In genomic region chr1:89538163-89538946, GRCm38 (mm10) we compare ENCODE assay signal across 13 mouse cellular contexts.
DNase-seq lines count a peak whose midpoint lies in the region.
"Had no signal": no experiment of that assay in that cellular context is flagged by ENCODE, and none has a peak within 500 bp of the region (broad histone marks: within the 10 kb centered on the region; RNA-seq: fewer than 3 reads in every experiment).

No protein-coding gene starts in this region.

- intact Hi-C loops in left cerebral cortex, postnatal 4 days (cut with DNase I): no loop called here

- DNase-seq in embryo, embryonic 10 days (ENCODE audit: low spot score): peak; percentile 31
- DNase-seq in embryo, embryonic 10.5 days (ENCODE audit: low spot score): no peak
- DNase-seq in left cerebral cortex, postnatal 4 days: peak; percentile 69
- no peak for DNase-seq in left cerebral cortex, adult 18-20 months (ENCODE audit: low spot score in 2 of 2)
- DNase-seq in MN1 (ENCODE audit: low spot score): peak; percentile 62
- DNase-seq in gastrocnemius, postnatal 10 days: peak; percentile 65
- DNase-seq in thymus, postnatal 0 days (ENCODE audit: low spot score): no peak
- DNase-seq in thymus, postnatal 4 days: no peak
- DNase-seq: cerebellum, postnatal 25 days; kidney, adult 9 months; layer of hippocampus, postnatal 36 days; lung, postnatal 36 days; right cerebral cortex, postnatal 14 days had no signal

Comparison
In these comparisons a context has a peak if more than half of its experiments do, and no peak if none do; other contexts are left out.
1. DNase-seq: peak in embryo, embryonic 10 days (single experiment), left cerebral cortex, postnatal 4 days (single experiment), MN1 (single experiment) and gastrocnemius, postnatal 10 days (single experiment); none in embryo, embryonic 10.5 days (single experiment), left cerebral cortex, adult 18-20 months (0 of 2), thymus, postnatal 0 days (single experiment) and thymus, postnatal 4 days (single experiment).